Mouse (Mus musculus): ENCODE results near the gene Fn1.

Fn1 gene

DNA sequence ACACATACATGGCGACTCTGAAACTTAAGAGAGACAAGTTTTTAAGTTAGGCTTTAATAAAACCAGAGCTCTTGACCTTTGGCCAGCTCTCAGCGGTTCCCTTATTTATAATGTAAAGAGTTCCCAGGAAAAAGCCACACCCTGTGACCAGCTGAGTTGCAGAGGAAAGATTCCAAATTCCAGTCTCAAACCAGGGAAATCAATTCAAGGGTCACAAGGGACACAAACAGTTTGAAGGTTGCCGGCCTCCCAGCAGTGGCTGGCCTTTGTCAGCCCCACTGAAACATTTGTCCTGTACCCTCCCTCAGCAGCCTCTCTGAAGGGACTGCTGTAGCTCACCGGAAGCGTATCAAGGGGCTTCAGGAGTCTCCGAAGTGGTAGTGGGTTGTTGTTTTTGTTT, 2.3 kb downstream of the Fn1 start:
- no peak for DNase-seq (ENCODE audit: low spot score in 2 of 2)

DNA sequence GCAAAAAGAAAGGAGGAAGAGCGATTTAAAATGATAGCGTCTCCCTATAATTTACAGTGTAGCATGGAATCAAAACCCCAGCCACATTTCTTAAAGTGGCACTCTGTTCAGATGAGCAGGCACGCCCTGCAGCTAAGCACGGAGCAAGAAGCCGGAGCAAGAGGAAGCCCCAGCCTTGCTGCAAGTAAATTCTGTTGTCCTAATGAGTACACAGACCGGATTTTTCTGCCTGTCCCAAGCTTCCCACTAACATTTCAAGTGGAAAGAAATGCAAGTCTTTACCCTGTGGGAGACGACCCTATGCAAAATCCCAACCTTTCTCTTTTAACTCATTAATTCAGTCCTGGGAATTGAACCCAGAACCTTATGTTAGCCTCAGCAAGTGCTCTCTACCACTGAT, 4.8 kb downstream of the Fn1 start:
- DNase-seq (ENCODE audit: low spot score in 2 of 2) = no peak

DNA sequence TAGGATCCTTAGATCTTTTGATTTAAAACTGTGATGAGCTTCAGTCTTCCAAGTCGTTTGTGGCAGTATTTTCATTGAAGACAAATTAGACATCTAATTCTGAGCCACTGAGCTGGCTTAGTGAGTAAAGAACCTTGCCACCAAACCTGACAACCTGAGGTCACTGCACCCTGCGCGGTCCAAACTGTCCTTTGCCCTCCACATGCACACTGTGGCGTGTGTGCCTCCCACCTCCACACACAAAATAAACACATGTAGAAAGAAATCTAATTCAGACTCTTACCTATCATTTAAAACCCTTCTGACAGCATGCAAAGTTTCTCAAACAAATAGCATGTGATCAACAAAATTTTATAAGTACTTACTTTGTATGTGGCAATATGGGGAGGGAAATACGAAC, 6.2 kb downstream of the Fn1 start:
- no peak for DNase-seq (ENCODE audit: low spot score in 2 of 2)

DNA sequence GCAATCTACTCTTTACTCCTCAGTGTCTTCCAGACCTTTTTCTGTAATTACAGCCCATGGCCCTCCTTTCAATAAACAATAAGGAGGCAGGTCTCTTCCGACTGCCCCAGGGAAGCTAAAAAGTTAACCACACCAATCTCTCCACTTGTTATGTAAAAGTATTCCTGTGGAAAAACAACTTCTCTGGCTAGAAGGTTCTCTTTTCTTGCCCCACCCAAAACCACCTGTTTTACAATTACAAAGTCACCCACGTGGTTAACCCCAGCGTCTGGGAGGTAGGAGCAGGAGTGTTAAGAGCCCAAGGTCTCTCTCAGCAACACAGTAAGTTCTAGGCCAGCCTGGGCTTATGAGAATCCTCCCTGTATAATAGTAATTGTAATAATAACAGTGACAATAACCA, 7.0 kb downstream of the Fn1 start:
- no peak for DNase-seq (ENCODE audit: low spot score in 2 of 2)

DNA sequence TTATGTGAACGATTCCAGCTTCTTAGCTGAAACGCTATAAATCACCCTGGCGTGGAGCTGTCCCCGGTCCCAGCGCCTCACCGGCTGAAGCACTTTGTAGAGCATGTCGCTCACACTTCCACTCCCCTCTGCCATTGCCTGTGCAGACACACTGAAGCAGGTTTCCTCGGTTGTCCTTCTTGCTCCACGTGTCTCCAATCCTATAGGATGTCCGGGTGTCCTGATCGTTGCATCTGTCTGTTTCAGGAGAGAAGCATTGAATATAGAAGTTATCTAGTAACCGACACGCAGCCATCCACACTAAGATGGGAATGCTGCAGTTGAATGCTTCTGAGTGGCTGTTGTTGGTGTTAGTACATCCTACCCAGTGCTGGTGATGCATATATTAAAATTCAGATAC, 7.5 kb downstream of the Fn1 start:
- DNase-seq (ENCODE audit: low spot score in 2 of 2) = no peak

DNA sequence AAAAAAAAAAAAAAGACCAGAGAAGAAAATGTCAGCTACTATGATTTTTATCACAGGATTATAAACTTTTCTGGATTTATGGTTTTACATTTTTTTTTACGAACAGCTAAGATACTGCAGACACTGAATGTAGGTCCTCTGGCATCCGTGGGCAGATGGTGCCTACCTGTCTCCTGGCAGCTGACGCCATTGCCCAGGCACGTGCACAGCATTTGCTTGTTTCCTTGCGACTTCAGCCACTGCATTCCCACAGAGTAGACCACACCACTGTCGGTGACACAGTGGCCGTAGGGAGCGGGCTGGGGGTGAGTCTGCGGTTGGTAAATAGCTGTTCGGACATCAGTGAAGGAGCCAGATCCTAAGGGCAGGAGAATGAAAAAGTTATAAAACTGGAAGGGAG, 10.2 kb downstream of the Fn1 start:
- DNase-seq (ENCODE audit: low spot score in 2 of 2) = no peak

DNA sequence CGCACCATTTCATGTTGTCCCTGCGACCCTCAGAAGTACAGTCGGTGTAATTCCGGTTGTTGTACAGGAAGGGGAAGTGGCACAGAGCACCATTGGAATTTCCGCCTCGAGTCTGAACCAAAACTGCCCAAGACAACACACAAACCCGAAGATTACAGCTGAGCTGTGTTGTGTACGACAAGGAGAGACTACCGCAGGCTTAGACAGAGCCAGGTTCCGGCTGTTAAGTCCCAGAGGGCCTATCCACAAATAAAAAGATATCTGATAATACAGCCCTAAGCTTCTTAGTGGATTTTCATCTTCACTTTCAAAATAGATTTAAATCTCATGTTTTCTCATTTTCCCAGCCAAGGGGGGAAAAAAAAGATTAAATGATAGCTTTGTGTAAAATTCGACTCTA, 11.8 kb downstream of the Fn1 start:
- no peak for DNase-seq (ENCODE audit: low spot score in 2 of 2)

DNA sequence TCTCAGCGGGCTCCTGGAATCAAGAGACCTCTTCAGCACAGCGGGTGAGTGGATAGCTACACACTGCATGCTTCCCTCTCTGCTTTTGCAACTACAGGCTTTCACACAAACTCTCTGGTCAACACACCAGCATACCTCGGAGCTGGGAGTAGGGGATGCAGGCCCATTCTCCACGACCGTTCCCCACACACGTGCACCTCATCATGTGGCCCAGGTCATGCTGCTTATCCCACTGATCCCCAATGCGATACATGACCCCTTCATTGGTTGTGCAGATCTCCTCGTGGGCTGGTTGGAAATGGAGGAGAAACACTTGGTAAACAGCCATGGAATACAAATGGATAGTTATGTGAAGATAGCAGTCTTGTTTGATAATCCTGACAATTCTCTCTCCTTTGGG, 12.8 kb downstream of the Fn1 start:
- DNase-seq (ENCODE audit: low spot score in 2 of 2) = no peak

DNA sequence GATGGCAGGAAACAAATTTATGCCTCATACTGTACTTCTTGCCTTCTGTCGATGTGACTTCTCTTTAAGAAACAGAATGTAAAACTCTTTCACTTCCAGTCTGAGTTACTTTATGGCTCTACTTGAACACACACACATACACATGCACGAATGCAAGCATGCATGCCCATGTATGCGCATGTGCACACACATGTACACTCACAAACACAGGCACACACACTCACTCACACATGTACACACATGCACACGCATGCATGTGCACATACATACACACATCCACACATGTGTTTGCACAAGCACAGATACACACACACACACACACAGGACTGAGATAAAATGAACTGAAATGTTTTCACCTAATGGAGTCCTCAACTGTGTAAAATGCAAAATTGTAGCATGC, 16.3 kb downstream of the Fn1 start:
- DNase-seq (ENCODE audit: low spot score in 2 of 2) = no peak

DNA sequence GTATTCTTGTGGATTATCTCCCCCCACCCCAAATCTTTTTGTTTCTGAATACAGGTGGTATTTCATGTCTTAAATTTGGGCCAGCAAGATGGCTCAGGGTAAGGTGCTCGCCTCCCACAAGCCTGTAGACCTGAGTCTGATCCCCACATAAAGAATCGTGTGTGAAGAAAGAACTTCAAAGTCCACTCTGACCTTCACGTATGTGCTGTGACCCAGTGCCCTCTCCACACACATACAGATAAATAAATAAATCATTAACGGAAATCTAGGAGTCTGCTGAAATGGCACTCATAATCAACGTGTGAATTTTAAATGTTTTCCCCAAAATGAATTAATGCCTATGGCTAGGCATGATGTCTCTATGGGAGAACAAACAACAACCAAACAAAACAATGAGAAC, 16.9 kb downstream of the Fn1 start:
- no peak for DNase-seq (ENCODE audit: low spot score in 2 of 2)

DNA sequence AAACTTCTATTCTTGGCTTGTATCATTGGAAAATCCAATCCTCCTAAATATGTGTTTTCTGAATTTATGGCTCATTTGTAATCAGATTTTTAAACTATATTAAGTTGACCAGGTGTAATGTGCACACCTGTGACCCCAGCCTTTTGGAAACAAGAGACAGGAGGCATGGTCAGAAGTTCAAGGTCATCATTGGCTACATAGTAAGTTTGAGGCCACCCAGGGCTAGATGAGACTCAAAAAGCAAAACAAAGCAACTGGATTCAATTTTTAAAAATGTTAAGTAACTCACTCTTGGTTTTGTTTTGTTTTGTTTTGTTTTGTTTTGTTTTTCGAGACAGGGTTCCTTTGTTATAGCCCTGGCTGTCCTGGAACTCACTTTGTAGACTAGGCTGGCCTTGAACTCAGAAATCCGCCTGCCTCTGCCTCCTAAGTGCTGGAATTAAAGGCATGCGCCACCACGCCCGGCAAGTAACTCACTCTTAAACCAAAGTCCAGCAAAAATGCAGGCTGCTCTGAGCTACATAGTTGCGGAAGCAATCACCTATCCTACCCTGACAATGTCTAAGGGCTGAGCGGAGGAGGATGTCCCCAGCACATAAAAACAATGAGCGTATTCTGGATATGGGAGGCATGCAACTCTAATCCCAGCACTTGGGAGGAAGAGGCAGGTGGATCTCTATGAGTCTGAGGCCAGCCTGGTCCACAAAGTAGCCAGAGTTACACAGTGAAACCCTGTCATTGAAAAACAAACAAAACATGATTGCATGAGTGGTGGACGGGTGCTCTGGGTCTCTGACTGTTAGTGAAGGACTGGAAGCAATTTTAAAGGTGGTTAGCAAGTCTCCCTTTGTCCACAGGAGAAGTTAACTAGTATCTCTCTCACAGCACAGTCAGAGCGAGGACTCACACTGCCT, 17.6 kb downstream of the Fn1 start:
- no peak for DNase-seq (ENCODE audit: low spot score in 2 of 2)

DNA sequence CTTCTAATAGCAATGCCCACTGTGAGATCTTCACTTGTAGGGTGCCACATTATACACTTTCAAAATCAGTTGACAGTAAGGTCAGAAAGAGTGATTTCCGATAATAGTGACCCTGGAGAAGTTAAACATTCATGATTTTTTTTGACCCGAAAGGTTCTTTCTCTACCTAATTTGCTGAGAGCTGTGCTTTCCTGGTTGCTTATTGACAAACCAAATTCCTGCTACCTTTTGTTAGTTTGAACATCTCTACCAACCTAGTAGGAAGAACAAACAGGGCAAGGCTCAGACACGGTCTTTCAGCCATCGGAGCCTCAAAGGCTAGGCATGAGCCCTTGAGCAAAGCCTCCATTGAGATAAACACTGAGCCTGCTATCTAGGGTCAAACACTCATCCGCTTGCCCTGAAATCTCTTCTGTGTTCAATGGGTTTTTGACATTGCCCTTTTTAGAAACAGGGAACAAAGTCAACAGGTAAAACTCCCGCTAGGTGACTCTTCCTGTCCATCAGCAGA, 18.5 kb downstream of the Fn1 start:
- no peak for DNase-seq (ENCODE audit: low spot score in 2 of 2)

DNA sequence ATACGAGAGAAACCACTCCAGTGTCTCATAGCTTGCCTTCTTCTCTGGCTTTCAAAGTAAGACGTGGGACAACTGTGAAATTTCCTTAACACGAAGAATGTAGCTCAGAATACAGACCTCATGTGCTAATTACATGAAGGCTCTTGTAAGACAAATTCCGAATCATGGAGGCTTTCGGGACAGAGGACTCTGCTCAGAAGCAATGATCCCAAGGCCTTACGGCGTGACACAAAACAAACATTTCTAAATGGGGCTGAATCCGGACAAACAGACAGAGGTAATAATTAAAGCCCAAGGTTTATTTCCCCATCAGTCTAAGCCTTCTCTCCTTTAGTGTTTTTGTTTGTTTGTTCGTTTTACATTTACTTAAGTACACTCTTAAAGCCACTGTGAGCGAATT, 20.6 kb downstream of the Fn1 start:
- no peak for DNase-seq (ENCODE audit: low spot score in 2 of 2)

DNA sequence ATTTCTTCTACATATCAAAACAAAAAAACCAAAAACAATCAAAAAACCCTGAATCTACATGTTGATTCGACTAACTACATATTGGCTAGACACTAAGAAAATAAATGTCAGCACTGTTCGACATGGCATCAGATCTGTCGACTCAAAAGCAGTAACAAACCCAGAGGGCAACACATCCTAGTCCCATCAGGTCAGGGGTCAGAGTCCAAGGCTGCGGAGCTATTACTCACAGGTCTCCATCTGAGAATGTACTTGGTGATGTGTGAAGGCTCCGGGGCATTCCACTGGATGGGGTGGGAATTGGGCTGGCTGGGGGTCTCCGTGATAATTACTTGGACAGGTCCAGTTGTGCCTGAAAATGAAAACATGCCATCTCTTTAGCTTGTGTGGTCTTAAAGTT, 21.2 kb downstream of the Fn1 start:
- DNase-seq (ENCODE audit: low spot score in 2 of 2) = no peak

DNA sequence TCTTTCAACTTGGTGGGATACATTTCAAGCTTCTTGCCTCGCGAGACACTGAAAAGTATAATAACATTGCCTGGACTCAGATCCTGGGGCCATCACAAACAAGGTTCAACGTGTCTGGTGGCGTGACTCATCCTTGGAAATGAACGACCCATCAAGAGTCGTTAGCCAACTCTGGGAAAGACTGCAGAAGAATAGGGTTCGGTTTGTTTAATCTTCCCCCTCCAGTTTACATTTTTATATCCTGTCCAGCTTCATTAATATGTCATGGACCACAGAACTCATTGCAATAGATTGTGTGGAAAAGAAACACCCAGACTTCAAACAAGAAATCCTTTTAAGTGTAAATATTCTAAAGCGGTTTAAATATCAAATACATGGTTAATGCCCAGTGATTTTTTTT, 22.8 kb downstream of the Fn1 start:
- no peak for DNase-seq (ENCODE audit: low spot score in 2 of 2)

DNA sequence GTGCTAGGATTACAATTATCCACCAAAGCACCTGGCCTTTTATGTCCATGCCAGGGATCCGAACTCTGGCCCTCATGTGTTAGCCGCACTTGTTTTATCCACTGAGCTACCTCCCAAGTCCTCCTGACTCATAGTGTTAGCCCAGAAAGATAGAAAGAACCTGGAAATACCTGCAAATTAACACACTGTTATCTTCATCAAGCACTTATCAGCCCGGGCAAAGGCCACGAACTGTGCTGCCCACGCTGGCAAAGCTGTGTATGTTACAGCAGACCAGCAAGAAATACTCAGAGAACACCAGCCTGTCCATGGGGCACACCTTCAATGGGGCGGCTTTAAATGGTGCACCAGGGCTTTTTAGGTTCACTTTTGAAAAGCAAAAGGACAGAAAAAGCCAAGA, 29.4 kb downstream of the Fn1 start:
- DNase-seq (ENCODE audit: low spot score in 2 of 2) = no peak

DNA sequence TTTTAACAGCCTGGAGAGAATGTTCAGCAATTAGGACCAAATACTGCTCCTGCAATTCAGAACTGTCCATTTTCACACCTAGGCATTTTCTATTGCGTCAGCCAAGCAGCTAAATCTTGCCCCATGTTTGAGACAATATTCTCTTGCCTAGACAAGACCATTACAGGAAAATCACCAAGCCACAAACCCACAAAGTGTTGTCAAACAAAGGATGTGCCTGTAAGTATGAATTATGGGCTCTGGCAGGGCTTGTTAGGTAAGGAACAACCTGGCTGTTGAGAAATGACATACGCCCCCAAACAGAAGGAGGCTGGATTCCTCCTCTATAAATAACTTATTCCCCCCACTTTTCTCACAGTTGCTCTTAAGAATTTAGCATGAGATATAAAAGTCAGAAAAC, 31.5 kb downstream of the Fn1 start:
- DNase-seq (ENCODE audit: low spot score in 2 of 2) = no peak

DNA sequence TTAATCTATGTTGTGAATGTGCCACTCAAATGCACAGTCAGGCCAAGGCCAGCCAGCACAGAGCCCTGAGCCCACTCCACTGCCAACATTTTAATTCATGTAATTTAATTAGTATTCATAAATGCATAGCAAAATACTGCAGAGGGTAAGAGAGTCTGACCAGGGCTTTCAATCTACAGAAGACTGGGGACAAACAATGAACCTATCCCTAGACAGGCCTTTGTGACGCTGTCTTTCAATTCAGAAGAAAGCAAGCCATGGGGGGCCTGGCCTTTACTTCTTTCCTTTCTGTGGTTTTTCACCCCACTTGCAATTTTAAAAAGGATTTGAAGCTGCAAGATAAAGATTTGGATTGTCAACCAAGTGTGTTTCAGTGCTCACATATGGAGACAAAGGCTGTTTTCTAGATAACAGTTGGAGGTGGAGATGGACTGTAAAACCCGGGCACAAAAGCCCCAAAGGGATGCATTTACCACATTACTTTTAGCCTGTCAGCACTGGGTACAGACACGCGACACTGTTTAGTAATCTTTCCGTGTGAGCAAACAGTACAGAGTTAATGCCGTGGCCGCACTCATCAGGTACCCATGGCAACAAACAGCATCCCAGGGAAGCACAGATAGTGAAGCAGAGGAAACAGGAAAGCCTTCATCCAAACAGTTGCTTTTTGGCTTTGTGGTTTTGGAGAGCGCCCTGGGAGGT, 38.3 kb downstream of the Fn1 start:
- DNase-seq (ENCODE audit: low spot score in 2 of 2) = peak; percentile 16 to 26

DNA sequence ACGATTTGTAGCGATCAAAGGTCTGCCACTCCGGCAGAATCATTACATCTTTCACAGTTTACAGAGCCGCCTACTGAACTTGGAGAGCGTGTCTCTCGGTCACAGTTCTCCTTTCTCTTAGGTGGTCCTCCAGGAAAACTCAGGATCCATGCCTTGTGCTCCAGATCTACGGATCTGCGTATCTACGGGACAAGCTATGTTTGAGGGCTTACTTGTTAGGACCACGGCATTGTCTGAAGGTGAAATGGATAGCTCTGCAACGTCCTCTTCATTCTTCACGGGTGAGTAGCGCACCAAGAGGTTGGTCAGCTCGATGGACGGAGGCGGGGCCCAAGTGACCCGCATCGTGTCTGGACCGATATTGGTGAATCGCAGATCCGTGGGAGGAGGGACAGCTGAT, 40.7 kb downstream of the Fn1 start:
- DNase-seq (ENCODE audit: low spot score in 2 of 2) = no peak

DNA sequence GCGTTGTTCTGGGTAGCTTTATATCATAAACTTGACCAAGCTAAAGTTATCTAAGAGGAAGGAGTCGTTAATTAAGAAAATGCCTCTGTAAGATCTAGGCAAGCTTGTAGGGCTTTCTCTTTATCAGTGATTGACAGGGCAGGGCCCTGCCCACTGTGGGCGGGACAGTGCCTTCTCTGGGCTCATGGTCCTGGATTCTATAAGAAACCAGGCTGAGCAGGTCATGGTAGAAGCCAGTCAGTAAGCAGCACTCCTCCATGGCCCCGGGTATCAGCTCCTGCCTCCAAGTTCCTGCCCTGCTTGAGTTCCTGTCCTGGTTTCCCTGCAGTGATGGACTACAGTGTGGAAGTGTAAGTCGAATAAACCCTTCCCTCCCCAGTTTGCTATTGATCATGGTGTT, 43.1 kb downstream of the Fn1 start:
- DNase-seq (ENCODE audit: low spot score in 2 of 2) = no peak

DNA sequence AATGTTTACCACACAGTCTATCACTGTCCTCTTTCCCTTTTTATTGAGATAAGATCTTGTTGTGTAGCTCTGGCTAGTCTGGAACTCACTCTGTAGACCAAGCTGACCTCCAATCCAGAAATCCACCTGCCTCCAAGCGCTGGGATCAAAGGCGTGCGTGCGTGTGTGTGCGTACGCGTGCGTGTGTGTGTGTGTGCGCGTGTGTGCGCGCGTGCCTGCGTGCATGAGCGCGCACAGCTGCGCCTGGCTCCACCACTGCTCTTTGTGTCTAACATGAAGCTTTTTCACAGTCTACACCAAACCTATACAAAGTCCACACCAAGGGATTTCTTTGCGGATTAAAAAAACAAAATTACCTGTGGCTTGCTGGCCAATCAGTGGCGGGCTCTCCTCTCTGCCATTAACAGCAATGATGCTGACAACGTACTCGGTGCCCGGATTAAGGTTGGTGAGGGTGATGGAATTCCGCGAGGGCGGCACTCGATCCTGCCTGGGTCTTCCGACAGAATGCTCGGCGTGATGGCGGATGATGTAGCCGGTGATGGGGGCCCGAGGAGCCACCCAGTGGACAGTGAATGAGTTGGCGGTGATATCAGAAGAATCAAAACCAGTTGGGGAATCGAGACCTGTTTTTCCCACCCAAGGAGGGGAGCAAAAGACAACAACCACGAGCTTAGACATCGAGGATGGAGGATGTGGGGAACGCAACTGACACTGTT, 43.8 kb downstream of the Fn1 start:
- no peak for DNase-seq (ENCODE audit: low spot score in 2 of 2)

DNA sequence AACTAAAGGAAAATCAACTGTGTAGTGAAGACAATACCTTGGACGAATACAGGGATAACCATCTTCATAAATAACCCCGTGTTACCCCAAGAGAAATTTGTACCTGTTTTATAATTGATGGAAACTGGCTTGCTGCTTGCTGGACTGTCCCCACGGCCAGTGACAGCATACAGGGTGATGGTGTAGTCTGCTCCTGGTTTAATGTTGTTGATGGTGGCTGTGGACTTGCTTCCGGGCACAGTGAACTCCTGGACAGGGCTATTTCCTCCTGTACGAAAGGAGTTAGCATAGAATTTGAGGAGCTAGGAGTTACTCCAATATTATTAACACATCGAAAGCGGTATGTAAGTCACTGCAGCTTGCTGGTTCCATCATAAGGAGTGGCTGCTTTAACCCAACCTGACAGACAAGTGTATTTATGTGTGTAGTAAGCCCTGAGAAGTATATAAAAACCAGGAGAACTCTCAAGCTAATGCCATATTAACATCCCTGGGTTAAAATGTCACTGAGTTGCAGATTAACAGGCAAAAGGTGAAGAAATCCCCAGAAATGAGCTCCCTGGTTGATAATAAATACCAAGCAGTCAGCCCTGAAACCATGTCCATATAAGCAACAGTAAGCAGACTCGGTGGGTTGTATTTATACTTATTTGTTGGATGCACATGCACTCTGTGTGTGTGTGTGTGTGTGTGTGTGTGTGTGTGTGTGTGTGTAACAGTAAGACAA, 46.2 kb downstream of the Fn1 start:
- no peak for DNase-seq (ENCODE audit: low spot score in 2 of 2)
